Mouse (Mus musculus): Measurements from ENCODE around the gene Elmsan1. TPM values are rescaled to one million over a fixed set of nuclear protein-coding genes. Genes with fewer than 3 reads are reported as not detected.

Gene Elmsan1
- total RNA-seq (2023): 257 TPM

DNA sequence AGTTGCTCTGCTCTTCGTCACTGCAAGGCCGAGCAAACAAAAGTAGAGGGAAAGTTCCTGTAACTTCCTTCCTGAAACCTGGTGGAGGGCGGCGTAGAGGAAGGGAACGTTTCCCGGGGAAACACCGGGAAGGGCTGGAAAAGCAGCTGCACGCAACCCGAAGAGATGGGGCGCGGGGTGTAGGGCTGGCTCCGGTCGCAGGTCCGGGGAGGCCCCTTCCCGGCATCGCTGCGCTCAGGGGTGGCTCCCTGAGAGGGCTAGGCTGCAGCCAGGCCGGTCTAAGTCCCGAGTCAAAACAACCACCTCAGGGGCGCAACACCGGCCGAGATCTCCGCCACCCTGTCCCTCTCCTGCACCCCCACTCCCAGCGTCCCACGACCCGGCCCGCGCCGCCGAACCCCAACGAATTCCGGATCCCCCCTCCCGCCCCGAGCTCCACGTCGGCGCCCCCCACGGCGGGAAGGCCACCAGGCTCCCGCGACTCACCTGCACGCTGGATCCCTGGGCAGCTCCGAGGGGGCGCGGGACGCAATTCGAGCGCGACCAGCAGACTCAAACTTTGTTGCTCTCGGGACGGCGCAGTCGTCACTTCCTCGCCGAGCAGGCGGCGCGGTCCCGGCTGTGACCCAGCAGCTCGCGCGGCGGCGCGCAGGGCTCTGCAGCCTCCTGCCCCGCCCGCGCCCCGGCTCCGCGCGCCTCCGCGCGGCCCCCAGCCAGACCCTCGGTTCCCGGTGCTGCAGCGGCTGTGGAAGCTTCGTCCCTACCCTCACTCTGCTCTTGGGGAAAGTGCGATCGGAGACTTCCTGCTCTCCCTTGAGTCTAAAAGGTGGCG, at the start of gene Elmsan1:
Elmsan1 (minus strand) TSS at position 593 of the 832 bp plus-strand sequence.

GRCm38 (mm10) chr12:84147954-84148621, 70.6 kb downstream of the Elmsan1 start, which contains the start of gene Pnma1:
Gene Pnma1, minus strand, starts transcription at chr12:84148489.

DNA sequence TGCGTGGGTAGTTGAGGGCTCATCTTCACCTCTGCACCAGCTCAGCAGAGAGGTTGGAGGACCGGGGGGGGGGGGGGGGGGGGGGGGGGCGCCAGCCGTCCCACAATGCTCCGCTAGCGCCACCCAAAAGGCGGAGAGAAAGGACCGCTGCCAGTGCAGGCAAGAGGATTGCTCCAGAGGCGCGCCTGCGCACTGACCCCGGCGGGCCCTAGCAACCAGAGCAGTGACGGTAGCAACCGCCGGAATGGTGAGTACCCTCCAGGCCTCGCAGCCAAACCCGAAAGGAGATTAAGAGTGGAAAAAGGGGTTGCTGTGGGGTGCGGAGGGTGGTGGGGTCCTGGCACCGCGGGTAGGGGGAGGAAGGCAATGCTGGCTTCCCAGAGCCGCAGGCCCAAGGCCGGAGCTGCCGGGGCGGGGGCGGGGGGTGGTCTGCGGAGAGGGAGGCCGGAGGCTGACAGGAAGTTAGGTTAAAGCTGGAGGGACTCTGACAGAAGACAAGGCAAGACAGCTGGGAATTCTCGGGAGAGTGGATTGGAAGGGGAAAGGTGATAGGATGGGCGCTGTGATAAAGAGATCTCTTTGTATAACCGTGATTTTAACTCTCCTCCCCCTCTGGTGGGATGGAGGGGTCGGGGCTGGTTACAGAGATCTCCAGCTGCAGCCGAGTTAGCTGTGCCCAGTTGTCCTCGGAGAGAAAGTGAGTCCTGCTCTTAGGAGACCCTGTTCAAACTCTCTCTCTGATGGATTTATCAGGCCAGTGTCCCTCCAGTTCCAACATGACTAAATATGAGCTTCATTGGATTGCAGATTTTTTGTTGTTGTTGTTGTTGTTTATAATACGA, 104.3 kb downstream of the Elmsan1 start, which contains the start of gene Dnal1:
Dnal1 (plus strand) TSS at position 214 of the 842 bp plus-strand sequence.

DNA sequence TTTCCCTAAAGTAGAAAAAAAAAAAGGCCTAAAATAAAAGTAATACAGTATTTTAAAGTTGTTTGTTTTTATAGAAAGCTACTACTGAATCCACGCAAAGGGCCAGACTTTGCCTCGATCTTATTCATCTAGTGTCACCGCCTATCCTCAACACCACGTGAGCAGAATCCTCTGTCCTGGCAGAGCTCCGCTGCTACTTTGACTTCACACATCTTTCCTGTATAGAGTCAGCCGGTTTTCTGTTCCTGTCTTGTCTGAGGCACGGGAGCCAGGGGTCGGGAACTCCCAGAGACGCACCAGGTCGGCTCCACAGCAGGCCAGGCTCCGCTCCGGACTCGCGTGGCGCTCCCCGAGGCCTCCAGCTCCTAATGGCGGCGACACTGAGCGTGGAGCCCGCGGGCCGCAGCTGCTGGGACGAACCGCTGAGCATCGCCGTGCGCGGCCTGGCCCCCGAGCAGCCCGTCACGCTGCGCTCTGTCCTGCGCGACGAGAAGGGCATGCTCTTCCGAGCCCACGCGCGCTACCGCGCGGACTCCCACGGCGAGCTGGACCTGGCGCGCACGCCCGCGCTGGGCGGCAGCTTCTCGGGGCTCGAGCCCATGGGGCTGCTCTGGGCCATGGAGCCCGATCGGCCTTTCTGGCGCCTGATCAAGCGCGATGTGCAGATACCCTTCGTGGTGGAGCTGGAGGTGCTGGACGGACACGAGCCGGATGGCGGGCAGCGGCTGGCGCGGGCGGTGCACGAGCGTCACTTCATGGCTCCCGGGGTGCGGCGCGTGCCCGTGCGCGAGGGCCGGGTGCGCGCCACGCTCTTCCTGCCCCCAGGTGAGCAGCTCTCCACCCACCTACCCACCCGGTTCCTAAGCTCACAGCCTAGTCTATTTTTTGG, 117.8 kb downstream of the Elmsan1 start, which contains the start of gene Acot6:
Acot6 (plus strand) TSS at position 51 of the 889 bp plus-strand sequence.

Other genes with a start within 250 kb of the Elmsan1 start
- gene Heatr4, start 234.0 kb downstream of the Elmsan1 start, total RNA-seq (2023): not detected
- gene Acot2, start 231.0 kb downstream of the Elmsan1 start, total RNA-seq (2023): 123 TPM
- 5.5 TPM for gene Acot1, start 209.4 kb downstream of the Elmsan1 start, total RNA-seq (2023)
- not detected for gene Acot4, start 180.5 kb downstream of the Elmsan1 start, total RNA-seq (2023)
- gene Gm49366, start 179.9 kb downstream of the Elmsan1 start, total RNA-seq (2023): not detected
- not detected for gene Acot3, start 166.7 kb downstream of the Elmsan1 start, total RNA-seq (2023)
- not detected for gene Acot5, start 149.6 kb downstream of the Elmsan1 start, total RNA-seq (2023)
- 3.0 TPM for gene Acot6, start 118.2 kb downstream of the Elmsan1 start, total RNA-seq (2023)
- 0.15 TPM for gene Dnal1, start 104.5 kb downstream of the Elmsan1 start, total RNA-seq (2023)
- 13.6 TPM for gene Pnma1, start 70.4 kb downstream of the Elmsan1 start, total RNA-seq (2023)
- 12.9 TPM for gene Ptgr2, start 66.4 kb upstream of the Elmsan1 start, total RNA-seq (2023)
- gene Zfp410, start 98.0 kb upstream of the Elmsan1 start, total RNA-seq (2023): 85.7 TPM
- 29.5 TPM for gene Coq6, start 142.8 kb upstream of the Elmsan1 start, total RNA-seq (2023)
- 1.0 TPM for gene Fam161b, start 143.0 kb upstream of the Elmsan1 start, total RNA-seq (2023)
- 36.6 TPM for gene Entpd5, start 190.1 kb upstream of the Elmsan1 start, total RNA-seq (2023)
- 1.1 TPM for gene Bbof1, start 190.2 kb upstream of the Elmsan1 start, total RNA-seq (2023)
- 34.1 TPM for gene Rnf113a2, start 198.3 kb upstream of the Elmsan1 start, total RNA-seq (2023)
- gene Aldh6a1, start 232.1 kb upstream of the Elmsan1 start, total RNA-seq (2023): 7.4 TPM
- gene Lin52, start 232.5 kb upstream of the Elmsan1 start, total RNA-seq (2023): 18.8 TPM